Mouse (Mus musculus) cerebellum, adult 2 months (tissue): Measurements from ENCODE around the gene Olfr624. TPM values are rescaled to one million over a fixed set of nuclear protein-coding genes. Genes with fewer than 3 reads are reported as not detected.
"Not testable (repeated sequence)": the region's sequence is repeated elsewhere in the genome, so short reads cannot be mapped to it uniquely, and the experiment has no call there.

Experiments used
- DNase-seq, 2 experiments: peaks; one replicate each; pipeline ENCODE4 v3.0.0; 2021
- H3K27ac ChIP-seq: fragments of 200-500 bp; 2 replicates; pipeline ENCODE4 v1.5.1; 2012; ENCODE audit warnings: low read length, control low read depth, inconsistent platforms; ENCODE audit not compliant: insufficient read depth
- H3K27me3 ChIP-seq: fragments of 200-500 bp; 2 replicates; pipeline ENCODE4 v1.6.1; 2012; ENCODE audit warnings: inconsistent platforms, mild to moderate bottlenecking, low read length, moderate library complexity; ENCODE audit not compliant: control insufficient read depth, insufficient read depth
- H3K4me1 ChIP-seq: fragments of 200-500 bp; 2 replicates; pipeline ENCODE4 v1.6.1; 2011; ENCODE audit warnings: low read length; ENCODE audit not compliant: control insufficient read depth, insufficient read depth
- H3K4me3 ChIP-seq: fragments of 200-500 bp; replicated peaks from 2 replicates; pipeline ENCODE3; 2011; ENCODE audit warnings: mild to moderate bottlenecking, low read depth, low read length, control low read depth; ENCODE audit not compliant: insufficient read depth
- CTCF ChIP-seq: fragments of 200-500 bp; IDR thresholded peaks from 2 replicates; pipeline ENCODE4 v1.5.1; 2011; ENCODE audit warnings: low read depth, mild to moderate bottlenecking, control low read depth, low read length, moderate library complexity, borderline replicate concordance; ENCODE audit not compliant: insufficient read depth
- POLR2A ChIP-seq: fragments of 200-500 bp; IDR thresholded peaks from 2 replicates; pipeline ENCODE4 v1.6.1; 2011; ENCODE audit warnings: low read length, control low read depth, borderline replicate concordance; ENCODE audit not compliant: insufficient read depth
- WGBS: fragments of 180-500 bp; shearing (Covaris S2); methylation state at CpG from one replicate; pipeline ENCODE4 v1.1.7; 2018; 5-methylcytosine and 5-hydroxymethylcytosine counted together
- polyA plus RNA-seq: library from polyadenylated mRNA; depleted of rRNA; stranded (reverse); fragments of >200 nt; gene quantifications from 2 replicates; pipeline ENCODE4 v1.2.3, GENCODE M21; 2012; rRNA removed

Olfr624 gene
- polyA plus RNA-seq, result not detected in 2 replicates

DNA sequence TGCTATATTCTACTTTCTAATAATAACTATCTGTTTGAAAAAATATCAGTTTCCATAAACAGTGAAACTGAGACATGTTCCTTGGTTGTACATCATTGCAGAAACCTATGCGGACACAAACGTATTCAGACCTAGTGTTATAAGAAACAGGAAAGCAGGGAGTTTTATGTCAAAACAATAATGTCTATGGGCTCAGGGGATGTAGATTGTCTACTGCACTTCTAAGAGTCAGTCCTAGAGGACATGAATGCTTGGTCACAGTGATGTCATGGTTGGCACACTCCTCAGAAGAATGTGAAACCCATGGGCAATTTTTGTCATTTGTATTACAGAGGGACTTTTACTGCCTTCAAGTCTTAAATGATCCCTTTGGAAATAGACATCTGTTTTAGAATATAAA is at the start of gene Olfr624:
Gene Olfr624, minus strand, starts transcription at position 101 of the 400 bp plus-strand sequence.
- H3K27ac ChIP-seq, result no peak within 1 kb of the TSS
- 90% methylated on average over 2 of the region's 2 CpGs for WGBS
- no peaks in the 10 kb centered on the region for H3K27me3 ChIP-seq
- DNase-seq, result no peak
- H3K4me3 ChIP-seq, result no peak within 1 kb of the TSS
- TF ChIP-seq POLR2A (no peak), CTCF (no peak)
- H3K4me1 ChIP-seq, result no peaks in the 10 kb centered on the region

DNA sequence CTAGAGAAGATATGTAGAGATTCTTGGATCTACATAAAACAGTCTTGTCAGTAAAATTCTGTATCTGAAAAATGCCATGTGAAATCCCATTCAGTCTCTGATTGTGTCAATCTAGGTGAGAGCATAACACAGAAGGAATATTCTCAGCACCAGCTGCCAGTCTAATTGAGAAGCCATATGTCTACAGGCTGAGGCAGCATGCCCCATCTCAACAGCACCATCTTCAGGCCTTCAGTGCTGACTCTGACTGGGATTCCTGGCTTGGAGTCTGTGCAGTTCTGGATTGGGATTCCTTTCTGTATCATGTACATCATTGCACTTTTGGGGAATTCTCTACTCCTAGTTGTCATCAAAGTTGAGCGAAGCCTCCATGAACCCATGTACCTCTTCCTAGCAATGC is 45.4 kb upstream of the Olfr624 start:
- H3K27ac ChIP-seq, DNase-seq, H3K4me1 ChIP-seq, H3K27me3 ChIP-seq, H3K4me3 ChIP-seq: not testable (repeated sequence)
- 97% methylated on average over 1 of the region's 1 CpGs for WGBS

DNA sequence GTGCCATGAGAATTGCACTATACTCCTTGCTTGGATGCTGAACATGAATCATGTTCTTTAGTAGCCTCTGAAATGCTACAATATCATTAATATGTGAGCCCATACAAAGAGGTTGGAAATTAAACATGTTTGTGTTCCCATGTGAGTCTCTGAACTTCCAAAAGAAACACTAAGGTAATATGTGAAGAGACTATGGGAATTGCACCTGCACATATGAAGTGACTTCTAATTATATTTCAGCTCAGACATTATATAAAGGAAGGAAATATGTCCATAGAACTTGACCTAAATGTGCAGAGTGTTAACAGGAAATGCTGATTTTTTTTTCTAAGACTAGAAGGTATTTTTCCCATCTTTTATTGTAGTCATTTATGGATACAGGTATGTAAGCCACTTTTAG is 43.4 kb upstream of the Olfr624 start, which contains the start of gene Olfr243:
Gene Olfr243, plus strand, starts transcription at position 301 of the 400 bp plus-strand sequence.
- no peak within 1 kb of the TSS for H3K4me3 ChIP-seq
- no peak within 1 kb of the TSS for H3K27ac ChIP-seq
- DNase-seq, result no peak
- TF ChIP-seq CTCF, result no peak
- no peak for TF ChIP-seq POLR2A
- no peaks in the 10 kb centered on the region for H3K27me3 ChIP-seq
- no peaks in the 10 kb centered on the region for H3K4me1 ChIP-seq

DNA sequence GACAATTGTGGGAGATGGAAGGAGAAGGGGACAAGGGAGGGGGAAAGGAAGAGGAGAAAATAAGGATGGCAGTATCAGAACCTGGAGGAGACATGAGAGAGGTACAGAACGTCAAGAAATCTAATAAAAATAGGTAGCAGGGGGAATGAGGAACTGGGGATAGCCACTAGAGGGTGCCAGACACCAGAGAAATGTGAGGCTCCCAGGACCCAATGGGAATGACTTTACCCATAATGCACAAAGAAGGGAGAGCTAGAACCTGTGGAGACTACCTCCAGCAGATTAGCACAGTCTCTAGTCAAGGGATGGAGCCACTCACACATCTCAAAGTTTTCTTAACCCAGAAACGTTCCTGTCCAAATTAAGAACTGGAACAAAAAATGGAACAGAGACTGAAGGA is 41.0 kb upstream of the Olfr624 start:
- Histone ChIP-seq H3K27ac (no peak overlapping the region), H3K4me3 (no peak overlapping the region), H3K4me1 (no peaks in the 10 kb centered on the region), H3K27me3 (no peaks in the 10 kb centered on the region)
- no peak for DNase-seq
- 41% methylated on average over 2 of the region's 2 CpGs for WGBS
- no peak for TF ChIP-seq POLR2A
- no peak for TF ChIP-seq CTCF

DNA sequence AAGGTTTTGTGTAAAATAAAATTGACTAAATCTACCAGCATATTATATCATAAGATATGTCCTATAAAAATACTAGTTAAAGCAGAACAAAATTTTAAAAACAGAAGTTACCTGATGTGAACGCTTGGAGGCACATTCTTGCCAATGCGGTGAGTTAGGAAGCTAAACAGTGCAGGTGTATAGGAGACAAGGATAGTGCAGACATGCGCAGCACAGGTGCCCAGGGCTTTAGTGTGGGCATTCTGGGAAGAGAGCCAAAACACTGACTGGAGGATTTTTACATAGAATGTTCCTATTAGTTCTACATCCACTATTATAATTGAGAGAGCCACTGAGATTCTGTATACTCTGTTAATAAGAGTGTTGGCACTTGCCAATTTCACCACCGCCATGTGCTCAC is 28.5 kb upstream of the Olfr624 start:
- H3K27ac ChIP-seq, result no peak overlapping the region
- no peak for DNase-seq
- no peak for TF ChIP-seq CTCF
- TF ChIP-seq POLR2A, result no peak
- no peaks in the 10 kb centered on the region for H3K27me3 ChIP-seq
- WGBS, result 79% methylated on average over 4 of the region's 4 CpGs
- H3K4me1 ChIP-seq, result no peaks in the 10 kb centered on the region
- H3K4me3 ChIP-seq, result no peak overlapping the region

DNA sequence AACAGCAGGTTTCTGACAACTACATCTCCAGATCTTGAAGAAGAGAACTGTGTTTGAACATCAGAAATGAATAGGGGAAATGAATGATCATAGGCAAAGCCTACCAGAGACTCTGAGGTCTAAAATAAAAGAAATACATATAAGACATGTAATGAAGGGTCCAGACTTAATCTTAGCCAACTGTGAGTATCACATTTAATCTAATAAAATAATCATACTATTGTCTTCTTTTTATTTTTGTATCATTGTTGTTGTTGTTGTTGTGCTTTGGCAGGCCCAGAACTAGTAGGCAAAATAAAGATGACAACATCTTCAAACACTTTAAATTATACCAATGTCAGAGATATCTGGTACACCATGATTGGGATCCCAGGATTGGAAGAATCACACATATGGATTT is 11.4 kb upstream of the Olfr624 start, which contains the start of gene Olfr625-ps1:
Gene Olfr625-ps1, plus strand, starts transcription at position 301 of the 400 bp plus-strand sequence.
- no peaks in the 10 kb centered on the region for H3K27me3 ChIP-seq
- H3K27ac ChIP-seq, result no peak within 1 kb of the TSS
- H3K4me3 ChIP-seq, result no peak within 1 kb of the TSS
- TF ChIP-seq CTCF (no peak), POLR2A (no peak)
- DNase-seq, result no peak
- H3K4me1 ChIP-seq, result no peaks in the 10 kb centered on the region

DNA sequence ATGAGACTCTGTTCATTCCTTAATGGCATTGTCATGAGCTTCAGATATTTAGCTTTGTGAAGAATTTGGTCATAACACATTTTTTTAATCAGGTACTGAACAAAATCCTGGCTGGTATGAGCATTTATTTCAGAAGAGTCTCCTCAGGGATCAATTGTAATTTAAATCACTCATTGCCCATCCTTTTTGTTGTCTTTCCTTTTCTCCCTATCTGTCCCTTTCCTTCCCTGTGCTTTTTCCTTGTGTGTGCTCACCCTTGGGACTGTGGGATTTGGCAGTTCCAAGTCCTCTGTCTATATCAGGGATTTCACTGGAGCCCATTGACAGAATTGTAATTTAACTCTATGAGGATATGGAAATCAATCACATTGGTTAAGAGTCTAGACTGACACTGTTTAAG is 7.4 kb downstream of the Olfr624 start, which contains the start of gene Olfr623:
Gene Olfr623, minus strand, starts transcription at position 101 of the 400 bp plus-strand sequence.
- TF ChIP-seq CTCF (no peak), POLR2A (no peak)
- Histone ChIP-seq H3K27me3 (no peaks in the 10 kb centered on the region), H3K4me3 (no peak within 1 kb of the TSS), H3K4me1 (no peaks in the 10 kb centered on the region), H3K27ac (no peak within 1 kb of the TSS)
- no peak for DNase-seq

DNA sequence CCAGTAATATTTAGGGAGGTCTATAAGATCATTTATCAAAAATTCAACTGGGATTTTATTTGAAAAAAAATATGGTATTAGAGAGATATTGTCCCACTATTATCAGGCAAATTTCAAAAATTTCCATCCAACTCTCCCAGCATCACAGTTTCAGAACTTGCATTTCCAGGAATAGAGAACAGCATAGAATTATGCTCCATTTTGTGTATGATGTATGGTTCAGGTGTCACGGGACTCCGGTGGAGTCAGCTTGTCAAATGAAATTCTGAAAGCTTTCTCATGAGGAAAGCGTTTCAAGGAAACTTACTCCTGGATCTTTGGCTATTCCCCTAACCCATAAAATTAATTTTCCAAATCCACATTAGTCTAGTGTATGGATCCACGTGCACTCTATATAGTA is 26.9 kb downstream of the Olfr624 start:
- Histone ChIP-seq H3K27ac (no peak overlapping the region), H3K27me3 (no peaks in the 10 kb centered on the region), H3K4me3 (no peak overlapping the region), H3K4me1 (no peaks in the 10 kb centered on the region)
- no peak for TF ChIP-seq CTCF
- TF ChIP-seq POLR2A, result no peak
- no peak for DNase-seq
- WGBS, result 81% methylated on average over 4 of the region's 4 CpGs

DNA sequence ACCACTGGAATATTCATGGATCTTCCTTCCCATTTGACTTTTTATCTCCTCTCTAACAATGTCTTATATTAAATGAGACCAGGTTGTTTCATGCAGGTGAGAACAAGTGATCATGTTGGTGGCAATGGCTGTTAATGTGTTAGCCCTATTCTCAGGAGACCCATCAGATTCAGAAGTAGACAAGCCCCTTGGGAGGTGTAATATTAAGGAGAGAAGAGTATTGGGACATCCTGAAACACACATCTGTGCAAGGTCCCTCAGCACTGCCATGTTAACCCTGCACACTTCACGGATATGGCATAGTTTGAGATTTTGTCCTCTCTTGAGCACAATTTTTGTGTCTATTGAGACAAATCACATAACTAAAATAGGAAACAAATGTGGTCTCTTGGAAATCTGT is 28.4 kb downstream of the Olfr624 start, which contains the start of gene Olfr622:
Gene Olfr622, minus strand, starts transcription at position 101 of the 400 bp plus-strand sequence.
- 75% methylated on average over 1 of the region's 1 CpGs for WGBS
- no peaks in the 10 kb centered on the region for H3K27me3 ChIP-seq
- H3K4me1 ChIP-seq, result no peaks in the 10 kb centered on the region
- TF ChIP-seq POLR2A (no peak), CTCF (no peak)
- no peak within 1 kb of the TSS for H3K27ac ChIP-seq
- no peak within 1 kb of the TSS for H3K4me3 ChIP-seq
- no peak for DNase-seq
